Mouse (Mus musculus) adrenal gland (tissue): Measurements from ENCODE around the gene Uncx.

Source experiments
- intact Hi-C: fragments of 180-260 bp; cut with DNase I; formaldehyde crosslinking; loops from one replicate; pipeline ENCODE4 v1.15.1; 2025

Uncx gene

GRCm38 (mm10) chr5:139542043-139542365 is 1.3 kb upstream of the Uncx start:
- intact Hi-C loops = no loop called here

DNA sequence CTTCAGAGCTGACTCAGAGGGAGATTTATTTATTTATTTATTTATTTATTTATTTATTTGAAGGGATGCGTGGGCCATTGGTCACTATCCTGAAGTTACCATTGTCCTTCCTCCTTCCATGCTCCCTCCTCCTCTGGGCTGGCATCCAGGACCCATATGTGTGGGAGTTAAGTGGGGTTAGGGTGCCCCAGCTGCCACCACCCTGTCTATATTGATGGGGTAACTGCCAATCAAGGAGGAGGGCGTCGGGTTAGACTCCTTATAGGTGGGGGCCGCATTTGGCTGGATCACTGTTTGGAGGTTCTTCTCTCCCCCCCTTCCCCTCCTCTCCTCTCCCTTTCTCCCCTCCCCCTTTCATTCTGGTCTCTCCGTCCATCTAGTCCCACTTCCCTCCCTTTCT is 738 bp upstream of the Uncx start:
- intact Hi-C loops = no loop called here

GRCm38 (mm10) chr5:139543650-139544270 is 466 bp downstream of the Uncx start:
- intact Hi-C loops = no loop called here

GRCm38 (mm10) chr5:139544271-139545135 is 1.2 kb downstream of the Uncx start:
- intact Hi-C loops = no loop called here

- intact Hi-C loops = no loop called here
Measured at GRCm38 (mm10) chr5:139545221-139545620, 1.9 kb downstream of the Uncx start.

- intact Hi-C loops = no loop called here
Measured at GRCm38 (mm10) chr5:139545673-139546335, 2.5 kb downstream of the Uncx start.

- intact Hi-C loops = no loop called here
Measured at GRCm38 (mm10) chr5:139546336-139546770, 3.1 kb downstream of the Uncx start.

DNA sequence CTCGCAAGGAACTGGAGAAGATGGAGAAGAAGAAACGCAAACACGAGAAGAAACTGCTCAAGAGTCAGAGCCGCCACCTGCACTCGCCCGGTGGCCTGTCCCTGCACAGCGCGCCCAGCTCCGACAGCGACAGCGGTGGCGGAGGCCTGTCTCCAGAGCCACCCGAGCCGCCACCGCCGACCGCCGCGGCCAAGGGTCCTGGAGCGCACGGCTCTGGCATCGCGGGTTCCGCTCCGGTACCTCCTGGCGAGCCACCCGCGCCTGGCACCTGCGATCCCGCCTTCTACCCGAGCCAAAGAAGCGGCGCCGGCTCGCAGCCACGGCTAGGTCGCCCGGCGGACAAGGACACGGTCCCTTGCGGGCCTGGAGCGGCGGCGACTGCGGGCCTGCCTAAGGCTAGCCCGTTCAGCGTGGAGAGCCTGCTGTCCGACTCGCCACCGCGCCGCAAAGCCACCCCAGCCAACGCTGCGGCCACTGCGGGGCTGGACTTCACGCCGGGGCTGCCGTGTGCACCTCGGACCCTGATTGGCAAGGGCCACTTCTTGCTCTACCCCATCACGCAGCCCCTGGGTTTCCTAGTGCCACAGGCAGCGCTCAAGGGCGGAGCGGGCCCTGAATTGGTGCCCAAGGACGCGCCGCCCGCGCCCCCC is 3.6 kb downstream of the Uncx start:
- intact Hi-C loops = no loop called here

- intact Hi-C loops = no loop called here
Measured at GRCm38 (mm10) chr5:139547421-139547931, 4.2 kb downstream of the Uncx start.

DNA sequence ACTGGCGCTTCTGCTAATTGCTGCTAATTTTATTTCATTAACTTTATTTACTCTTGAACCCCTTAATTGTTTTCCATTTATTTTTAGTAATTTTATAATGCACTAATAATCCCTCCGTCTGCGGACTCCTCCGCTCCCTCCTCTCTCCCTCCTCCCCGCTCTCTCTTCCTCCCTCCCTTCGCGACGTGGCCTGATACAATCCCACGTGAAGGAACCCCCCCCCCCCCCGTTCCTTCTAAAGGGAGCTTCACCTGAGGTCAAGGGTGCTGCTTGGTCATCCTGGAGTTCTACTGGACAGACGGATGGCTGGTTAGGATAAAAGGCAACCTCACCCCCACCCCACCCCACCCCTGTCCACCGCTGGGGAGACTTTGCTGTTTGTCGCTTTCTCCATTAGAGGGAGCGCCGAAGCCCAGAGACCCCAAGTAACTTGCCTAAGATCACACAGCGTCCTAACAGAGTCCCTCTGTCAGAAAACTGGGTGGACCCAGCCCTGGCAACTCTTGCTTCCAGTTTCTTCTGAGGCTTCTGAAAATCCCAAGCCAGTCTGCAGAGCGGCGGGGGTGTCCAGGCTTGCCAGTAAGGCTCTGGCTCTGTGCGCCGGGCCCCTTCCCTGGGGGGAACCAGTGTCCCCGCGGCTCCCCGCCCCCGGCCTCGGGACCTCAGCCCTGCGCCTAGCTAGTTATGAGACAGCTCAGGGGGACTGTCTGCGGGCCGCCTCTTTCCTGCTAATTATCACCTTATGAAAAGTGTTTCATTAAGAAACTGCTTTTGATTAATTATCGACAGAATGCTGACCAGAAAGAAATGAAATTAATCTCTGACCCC is 10.4 kb downstream of the Uncx start:
- intact Hi-C loops = no loop called here

DNA sequence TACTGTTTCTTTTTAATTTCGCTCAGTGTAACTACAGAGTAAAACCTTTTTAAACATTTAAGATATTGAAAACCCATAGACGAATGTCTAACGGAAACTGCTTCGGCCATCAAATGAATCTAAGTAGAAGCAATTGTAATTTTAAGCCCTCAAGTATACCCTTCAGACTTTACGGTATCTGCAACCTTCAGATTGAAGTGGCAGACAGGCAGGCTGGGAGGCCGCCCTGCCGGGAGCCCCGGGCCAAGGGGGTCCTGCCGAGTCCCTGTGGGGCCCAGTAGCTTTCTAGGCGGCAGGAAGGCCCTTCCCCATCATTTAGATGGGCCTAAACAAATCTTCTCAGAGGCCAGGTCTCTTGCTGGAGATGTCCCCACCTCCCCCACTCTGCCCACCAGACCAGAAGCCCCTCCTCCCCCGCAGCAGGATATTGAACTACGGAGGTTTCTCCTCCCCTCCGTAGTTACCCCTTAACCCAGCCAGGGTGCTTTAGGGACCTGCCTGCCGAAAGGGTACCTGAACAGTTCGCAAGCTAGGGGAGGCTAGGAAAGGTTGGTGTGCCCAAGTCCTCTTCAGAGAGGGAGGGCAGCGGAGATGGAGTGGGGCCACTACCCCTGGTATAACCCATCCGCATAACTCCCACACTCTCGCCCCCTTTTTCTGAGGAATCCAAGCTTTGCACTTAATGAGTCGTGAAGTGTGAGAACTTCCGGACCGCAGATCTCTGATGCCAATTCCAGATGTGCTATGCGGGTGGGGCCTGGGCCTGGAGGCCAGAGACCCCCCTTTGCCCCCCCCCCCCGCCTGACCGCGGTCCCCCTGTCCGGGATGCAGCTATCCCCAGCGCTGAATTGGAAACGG is 11.4 kb downstream of the Uncx start:
- intact Hi-C loops = no loop called here

DNA sequence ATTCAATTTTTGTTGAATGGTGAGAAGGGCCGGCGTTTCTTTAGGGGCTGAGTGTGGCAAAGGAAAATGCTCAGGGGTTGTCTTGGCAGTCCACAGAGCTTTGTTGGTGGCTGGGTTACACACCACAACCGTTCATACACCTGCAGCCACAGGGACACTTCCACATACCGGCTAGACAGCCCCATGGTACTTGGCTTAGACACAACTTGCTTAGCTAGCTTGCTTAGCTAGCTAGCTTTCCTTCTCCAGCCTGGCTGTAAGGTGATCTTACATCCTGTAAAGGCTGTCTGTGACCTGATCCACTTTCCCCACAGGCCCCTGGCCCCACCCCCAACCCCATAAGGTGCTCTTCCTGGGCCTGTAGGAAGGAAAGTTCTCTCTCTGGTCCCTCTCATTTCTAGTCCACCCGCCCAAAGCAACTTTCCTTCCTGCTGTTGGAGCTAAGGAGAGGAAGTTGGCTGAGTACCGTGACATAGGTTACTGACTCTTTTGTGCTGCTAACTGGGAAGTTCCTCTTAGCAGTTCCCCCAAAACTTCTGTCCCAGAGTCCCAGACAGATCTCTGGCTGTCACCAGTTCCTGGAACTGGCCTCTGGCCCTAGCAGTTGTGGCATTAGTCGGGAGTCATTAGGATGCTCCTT is 12.3 kb downstream of the Uncx start:
- intact Hi-C loops = no loop called here

GRCm38 (mm10) chr5:139556116-139556678 is 12.9 kb downstream of the Uncx start:
- intact Hi-C loops = no loop called here

- intact Hi-C loops = no loop called here
Measured at GRCm38 (mm10) chr5:139557079-139557478, 13.8 kb downstream of the Uncx start.

DNA sequence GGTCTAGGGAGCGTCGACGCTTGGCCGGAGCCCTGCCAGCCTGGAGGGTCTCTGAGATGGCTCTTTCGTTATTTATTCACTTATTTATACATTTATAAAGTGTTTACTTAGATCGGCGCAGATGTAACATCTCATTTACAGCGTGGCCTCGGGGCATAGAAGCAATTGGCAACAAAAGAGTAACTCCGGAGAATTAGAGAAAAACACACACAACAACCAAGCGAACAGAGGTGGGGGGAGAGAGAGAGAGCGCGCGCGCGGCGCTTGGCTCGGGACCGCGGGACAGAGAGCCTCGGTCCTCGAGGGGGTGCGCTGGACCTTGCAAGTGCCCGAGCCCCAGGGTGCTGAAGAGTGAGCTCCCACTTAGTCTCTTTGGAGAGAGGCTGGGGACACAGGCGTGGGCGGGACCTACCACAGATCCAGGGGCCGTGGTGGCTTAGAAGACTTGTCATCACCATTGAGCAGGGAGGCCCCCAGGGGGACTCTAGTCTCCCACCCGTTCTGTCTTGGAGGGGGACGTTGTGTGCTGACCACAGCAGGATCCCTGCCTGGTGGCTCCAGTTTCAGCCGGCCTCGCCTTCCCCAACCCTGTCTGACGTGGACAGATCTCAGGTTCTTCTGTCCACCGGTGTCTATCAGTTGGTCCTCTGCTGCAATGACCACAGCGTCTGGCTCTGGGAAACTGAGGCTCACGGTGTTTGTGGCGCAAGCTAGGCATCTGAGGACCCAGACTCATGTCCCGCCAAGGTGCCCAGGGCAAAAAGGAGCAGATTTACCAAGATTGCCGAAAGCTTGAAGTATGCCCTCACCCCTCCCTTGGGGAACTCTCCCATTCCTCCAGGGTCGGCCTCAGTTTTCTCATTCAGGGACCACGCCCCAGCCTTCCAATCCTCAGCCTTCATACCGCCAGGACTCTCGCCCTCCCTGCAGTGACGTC is 14.5 kb downstream of the Uncx start:
- intact Hi-C loops = no loop called here

GRCm38 (mm10) chr5:139558468-139558804 is 15.1 kb downstream of the Uncx start:
- intact Hi-C loops = no loop called here

DNA sequence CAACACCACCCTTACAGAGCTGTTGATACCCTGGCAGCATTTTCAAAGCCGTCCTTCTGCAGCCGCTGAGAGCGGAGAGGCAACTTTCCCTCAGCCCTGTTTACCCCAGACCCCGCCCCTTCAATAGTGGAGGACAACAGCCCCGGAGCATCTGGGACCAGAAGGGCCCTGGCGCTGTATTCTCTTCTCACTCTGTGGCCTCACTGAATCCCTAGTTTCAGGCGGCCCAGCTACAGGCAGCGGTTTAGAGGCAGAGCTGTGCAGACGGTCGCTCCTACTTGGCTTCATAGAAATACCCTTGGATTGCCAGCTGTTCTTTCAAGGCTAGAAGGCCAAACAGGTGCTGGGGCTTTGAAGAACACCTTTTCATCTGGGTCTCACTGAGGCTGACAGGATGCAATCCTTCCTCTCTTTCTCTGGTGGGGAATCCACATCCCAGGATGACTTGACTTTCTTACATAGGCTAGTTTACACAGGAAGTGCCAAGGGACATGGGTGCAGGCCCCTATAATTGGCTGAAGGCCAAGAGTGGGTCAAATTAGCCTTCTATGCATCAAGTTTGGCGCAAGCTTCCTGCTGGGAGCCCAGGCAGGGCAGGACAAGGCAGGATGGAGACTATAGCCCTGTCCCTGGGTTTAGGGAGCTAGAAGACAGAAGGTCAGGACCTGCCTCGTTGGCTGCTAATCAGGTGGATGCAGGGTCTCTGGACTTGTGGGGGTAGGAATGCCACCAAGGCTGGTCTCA is 15.8 kb downstream of the Uncx start:
- intact Hi-C loops = no loop called here
